Comparison of ENCODE assay signal across 12 mouse cellular contexts in the genomic region with DNA sequence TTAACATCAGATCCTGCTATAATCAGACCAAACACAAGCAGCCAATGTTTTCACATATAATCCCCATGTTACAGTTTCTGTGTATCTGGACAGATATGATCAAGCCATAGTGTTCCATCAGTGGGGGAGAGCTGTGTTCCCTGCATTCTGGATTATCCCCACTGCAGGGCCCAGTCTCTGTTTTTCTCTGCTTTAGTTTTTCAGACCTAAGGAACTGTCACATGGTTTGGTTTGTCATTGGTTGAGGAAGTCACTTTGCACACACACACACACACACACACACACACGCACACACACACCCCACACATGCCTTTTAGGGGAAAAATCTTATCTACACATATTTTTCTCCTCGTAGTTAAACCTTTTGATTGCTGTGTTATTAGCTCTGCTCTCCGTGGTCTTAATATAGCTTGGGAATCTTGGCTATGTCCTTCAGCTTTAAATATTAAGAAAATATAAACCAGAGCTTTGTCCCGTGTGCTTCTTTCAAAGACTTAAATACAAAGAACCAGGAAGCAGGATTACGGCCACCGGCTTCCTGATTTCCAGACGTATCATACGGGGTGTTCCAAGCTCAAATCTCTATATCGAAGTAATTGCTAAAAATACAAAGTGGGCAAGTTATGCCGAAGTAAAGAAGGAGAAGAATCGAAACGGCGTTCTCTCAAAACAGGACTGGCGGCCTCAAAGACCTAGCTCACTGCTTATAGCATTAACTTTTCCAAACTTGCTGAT. TPM values are rescaled to one million over a fixed set of nuclear protein-coding genes. Genes with fewer than 3 reads are reported as not detected.
DNase-seq lines count a peak whose midpoint lies in the region; ATAC-seq and TF ChIP-seq lines count a peak whose summit lies in the region.
"Had no signal": no experiment of that assay in that cellular context is flagged by ENCODE, and none has a peak within 500 bp of the region (broad histone marks: within the 10 kb centered on the region; RNA-seq: fewer than 3 reads in every experiment).

No protein-coding gene starts in this region.

- WGBS in forebrain, postnatal 0 days, result 87% methylated on average over 14 of the region's 14 CpGs
- 90% methylated on average over 14 of the region's 14 CpGs for WGBS in forebrain, embryonic 14.5 days
- 64% methylated on average over 14 of the region's 14 CpGs for WGBS in heart, embryonic 15.5 days

- H3K4me3 ChIP-seq in forebrain, postnatal 0 days (ENCODE audit: low read depth, low read length), result no peak overlapping the region
- no peak overlapping the region for H3K4me3 ChIP-seq in forebrain, embryonic 14.5 days (ENCODE audit: low read depth, low read length)
- no peak overlapping the region for H3K4me3 ChIP-seq in heart, embryonic 15.5 days

- intact Hi-C loops in left cerebral cortex, postnatal 4 days (cut with DNase I), result loop anchor here (1.0 kb wide), 1 partner anchor 175 kb away; no protein-coding TSS in a partner anchor

- 0 out of 2 replicates have a peak overlapping the region, but pooled peaks have one; percentile 100 for H3K9ac ChIP-seq in forebrain, postnatal 0 days
- no peak overlapping the region for H3K9ac ChIP-seq in forebrain, embryonic 14.5 days (ENCODE audit: low read length)
- H3K9ac ChIP-seq in heart, embryonic 15.5 days, result no peak overlapping the region
- H3K9ac ChIP-seq: lung, embryonic 14.5 days had no signal

- H3K27me3 ChIP-seq in forebrain, postnatal 0 days (ENCODE audit: insufficient read depth, low read length), result no peaks in the 10 kb centered on the region
- no peaks in the 10 kb centered on the region for H3K27me3 ChIP-seq in forebrain, embryonic 14.5 days (replicated peaks; ENCODE audit: control insufficient read depth, insufficient read depth, low read length)
- H3K27me3 ChIP-seq in heart, embryonic 15.5 days, result no peaks in the 10 kb centered on the region
- H3K27me3 ChIP-seq: CH12.LX; midbrain, embryonic 15.5 days had no signal

- H3K4me1 ChIP-seq in forebrain, postnatal 0 days (ENCODE audit: insufficient read depth), result peaks cover 19% of the 10 kb centered on the region
- peaks cover 24% of the 10 kb centered on the region for H3K4me1 ChIP-seq in forebrain, embryonic 14.5 days (ENCODE audit: control insufficient read depth, insufficient read depth, low read length)
- peaks cover 24% of the 10 kb centered on the region for H3K4me1 ChIP-seq in heart, embryonic 15.5 days (replicated peaks)

- H3K4me2 ChIP-seq in forebrain, postnatal 0 days (ENCODE audit: low read depth), result no peak overlapping the region
- H3K4me2 ChIP-seq in forebrain, embryonic 14.5 days (ENCODE audit: low read length), result no peak overlapping the region
- H3K4me2 ChIP-seq in heart, embryonic 15.5 days, result no peak overlapping the region

- ATAC-seq in forebrain, postnatal 0 days, result no peak
- no peak for ATAC-seq in forebrain, embryonic 14.5 days
- no peak for ATAC-seq in heart, embryonic 15.5 days (replicated peaks; ENCODE audit: insufficient number of reproducible peaks, insufficient read depth, low FRiP score, low read depth)
- ATAC-seq: intestine, embryonic 16.5 days; midbrain, embryonic 15.5 days had no signal

- DNase-seq in forebrain, postnatal 0 days, result peak; percentile 5
- DNase-seq in forebrain, embryonic 14.5 days (ENCODE audit: low spot score), result no peak
- peak; percentile 34 for DNase-seq in kidney, postnatal 10 days
- no peak for DNase-seq in kidney, postnatal 25 days
- peak; percentile 15 to 21 for DNase-seq in B cell, adult 2 months
- DNase-seq in frontal cortex, postnatal 10 days (ENCODE audit: low spot score in 2 of 2), result no peak
- DNase-seq in left cerebral cortex, postnatal 4 days, result no peak

- H3K9me3 ChIP-seq in forebrain, postnatal 0 days (ENCODE audit: low read length), result no peaks in the 10 kb centered on the region
- H3K9me3 ChIP-seq in forebrain, embryonic 14.5 days (replicated peaks; ENCODE audit: control insufficient read depth, low read length), result no peaks in the 10 kb centered on the region
- no peaks in the 10 kb centered on the region for H3K9me3 ChIP-seq in heart, embryonic 15.5 days (replicated peaks)
- H3K9me3 ChIP-seq: midbrain, embryonic 15.5 days had no signal

- H3K27ac ChIP-seq in forebrain, postnatal 0 days (ENCODE audit: low read depth, low read length), result no peak overlapping the region
- no peak overlapping the region for H3K27ac ChIP-seq in forebrain, embryonic 14.5 days (ENCODE audit: low read depth, low read length)
- 0 out of 2 replicates have a peak overlapping the region, but pooled peaks have one; percentile 0 for H3K27ac ChIP-seq in heart, embryonic 15.5 days

- no peak for TF ChIP-seq CTCF in forebrain, postnatal 0 days (IDR thresholded peaks at IDR 0.05; ENCODE audit: low read depth)

- H3K36me3 ChIP-seq in forebrain, postnatal 0 days (ENCODE audit: insufficient read depth), result no peaks in the 10 kb centered on the region
- no peaks in the 10 kb centered on the region for H3K36me3 ChIP-seq in forebrain, embryonic 14.5 days (ENCODE audit: control insufficient read depth, insufficient read depth, low read length)
- no peaks in the 10 kb centered on the region for H3K36me3 ChIP-seq in heart, embryonic 15.5 days
- H3K36me3 ChIP-seq: midbrain, embryonic 15.5 days had no signal

RNA-seq across cellular contexts. Expression of a gene that starts 1.9 kb away (rescaled TPM):
- 278 and 289 TPM in 2 replicates for total RNA-seq in forebrain, postnatal 0 days (2014; rRNA removed)
- 69.9 and 78.9 TPM in 2 replicates for polyA plus RNA-seq in forebrain, postnatal 0 days (2015; fragmentation: Nextera tagmentation; extraction: Ambion mirVana)
- 74.4 and 94.6 TPM in 2 replicates for polyA plus RNA-seq in forebrain, embryonic 14.5 days (2014; fragmentation: Nextera tagmentation; extraction: Ambion mirVana)
- 35.4 and 40.6 TPM in 2 replicates for polyA plus RNA-seq in heart, embryonic 15.5 days (2015; fragmentation: Nextera tagmentation; extraction: Ambion mirVana)
- total RNA-seq in left cerebral cortex, postnatal 4 days (2021), result 100 to 1,000 TPM; 220 to 231 TPM

Comparison
In these comparisons a context has a peak if more than half of its experiments do, and no peak if none do; other contexts are left out.
1. DNase-seq: peak in forebrain, postnatal 0 days (single experiment), kidney, postnatal 10 days (single experiment) and B cell, adult 2 months (2 of 2); none in forebrain, embryonic 14.5 days (single experiment), kidney, postnatal 25 days (0 of 2), frontal cortex, postnatal 10 days (0 of 2) and left cerebral cortex, postnatal 4 days (single experiment).